Mouse (Mus musculus): ENCODE measurements around the gene Frmd4a.

GRCm38 (mm10) chr2:3990431-3990830 is 27.1 kb upstream of the Frmd4a start:
- TF ChIP-seq ZNF384 (IDR thresholded peaks at IDR 0.05; ENCODE audit: low read depth, low read length) = no peak
- no peak for TF ChIP-seq ZC3H11A (IDR thresholded peaks at IDR 0.05; ENCODE audit: borderline replicate concordance, low read depth, low read length)
- no peak for TF ChIP-seq MAFK (IDR thresholded peaks at IDR 0.05; ENCODE audit: insufficient read depth, low read depth, low read length)

All from ES-E14 (cell line).